In the genomic region with DNA sequence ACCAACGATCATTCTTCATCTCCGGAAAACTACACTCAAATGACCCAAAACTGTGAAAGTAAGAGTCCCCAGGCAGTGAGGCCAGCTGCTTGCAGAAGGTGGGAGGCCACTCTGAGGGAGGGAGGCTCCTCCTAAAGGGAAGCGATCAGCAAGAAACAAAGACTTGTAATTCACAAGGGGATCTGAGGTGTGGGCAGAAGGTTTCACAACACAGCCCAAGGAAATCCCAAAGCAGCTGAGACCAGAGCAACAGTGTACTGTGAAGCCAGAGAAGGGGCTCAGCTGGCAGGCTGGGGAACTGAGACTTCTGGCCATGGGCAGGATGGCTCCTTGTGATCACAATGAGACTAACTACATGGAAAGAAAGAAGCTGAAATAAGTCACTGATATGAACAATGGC, we compare ENCODE assay signal across 18 mouse cellular contexts.
"Had no signal": no experiment of that assay in that cellular context is flagged by ENCODE, and none has a peak within 500 bp of the region (broad histone marks: within the 10 kb centered on the region; RNA-seq: fewer than 3 reads in every experiment).

No protein-coding gene starts in this region.

- H3K36me3 ChIP-seq: lung, embryonic 15.5 days; midbrain, embryonic 10.5 days; midbrain, embryonic 13.5 days; neural tube, embryonic 13.5 days had no signal

- H3K27me3 ChIP-seq: lung, embryonic 15.5 days; neural tube, embryonic 13.5 days had no signal

- H3K4me2 ChIP-seq: lung, embryonic 15.5 days; midbrain, embryonic 13.5 days; neural tube, embryonic 13.5 days had no signal

- DNase-seq: kidney, postnatal 25 days; layer of hippocampus, adult 9-11 months; lung, adult 18-20 months; lung, postnatal 10 days; lung, postnatal 36 days; thymus, adult 2 months; thymus, postnatal 14 days; thymus, postnatal 4 days had no signal

- H3K9ac ChIP-seq: liver, embryonic 14.5 days; lung, embryonic 15.5 days; midbrain, embryonic 13.5 days; neural tube, embryonic 13.5 days had no signal

- H3K4me3 ChIP-seq: layer of hippocampus, adult 2 months; lung, embryonic 15.5 days; megakaryocyte, embryonic 14.5 days; midbrain, embryonic 10.5 days; midbrain, embryonic 13.5 days; myocyte; neural tube, embryonic 13.5 days had no signal

- H3K9me3 ChIP-seq: lung, embryonic 15.5 days; megakaryocyte, embryonic 14.5 days; midbrain, embryonic 10.5 days; midbrain, embryonic 13.5 days; neural tube, embryonic 13.5 days had no signal

- H3K4me1 ChIP-seq: lung, embryonic 15.5 days; megakaryocyte, embryonic 14.5 days; neural tube, embryonic 13.5 days had no signal

- ATAC-seq: midbrain, embryonic 13.5 days had no signal

- H3K27ac ChIP-seq: kidney, postnatal 0 days; liver, embryonic 14.5 days; lung, embryonic 15.5 days; midbrain, embryonic 10.5 days; midbrain, embryonic 13.5 days; neural tube, embryonic 13.5 days; stomach, postnatal 0 days had no signal
